Mouse (Mus musculus) frontal cortex, adult (tissue): ENCODE data around the gene Neu3.

ENCODE experiments used
- ATAC-seq: cut with Nextera tagmentation; 2 replicates; pipeline ENCODE4 v1.9.2; 2017; ENCODE audit warnings: mild to moderate bottlenecking, moderate library complexity, mixed read lengths; ENCODE audit not compliant: low TSS enrichment

Neu3 gene

GRCm38 (mm10) chr7:99828083-99828570 is at the start of gene Neu3:
TSS of gene Neu3 (minus strand) at chr7:99828417.
- peak; percentile 98 for ATAC-seq

- peak; percentile 94 for ATAC-seq
These were observed 48.1 kb upstream of the Neu3 start for GRCm38 (mm10) chr7:99876345-99876744.

GRCm38 (mm10) chr7:99875891-99876290 is 47.7 kb upstream of the Neu3 start:
- no peak for ATAC-seq

GRCm38 (mm10) chr7:99873965-99874364 is 45.7 kb upstream of the Neu3 start:
- no peak for ATAC-seq

- ATAC-seq: no peak
These were observed 41.1 kb upstream of the Neu3 start for GRCm38 (mm10) chr7:99869296-99869695.

- no peak for ATAC-seq
These were observed 37.0 kb upstream of the Neu3 start for GRCm38 (mm10) chr7:99865219-99865618.

- no peak for ATAC-seq
These were observed 36.2 kb upstream of the Neu3 start for GRCm38 (mm10) chr7:99864241-99865028.

GRCm38 (mm10) chr7:99863362-99863761 is 35.1 kb upstream of the Neu3 start, which contains the start of gene Spcs2:
TSS of gene Spcs2 (minus strand) at chr7:99863462.
- ATAC-seq: no peak

- peak; percentile 99 for ATAC-seq
These were observed 30.8 kb upstream of the Neu3 start, which contains the start of gene Xrra1 for GRCm38 (mm10) chr7:99858813-99859585. TSS of gene Xrra1 (plus strand) at chr7:99859116.

- ATAC-seq: peak; percentile 35; the same call in 1 of the 2 replicates
These were observed 30.1 kb upstream of the Neu3 start for GRCm38 (mm10) chr7:99858175-99858812.

- no peak for ATAC-seq
These were observed 28.1 kb upstream of the Neu3 start for GRCm38 (mm10) chr7:99856266-99856861.

GRCm38 (mm10) chr7:99854311-99854710 is 26.1 kb upstream of the Neu3 start:
- ATAC-seq: no peak

- no peak for ATAC-seq
These were observed 25.1 kb upstream of the Neu3 start for GRCm38 (mm10) chr7:99853350-99853749.

GRCm38 (mm10) chr7:99851618-99852017 is 23.4 kb upstream of the Neu3 start:
- no peak for ATAC-seq

GRCm38 (mm10) chr7:99851121-99851520 is 22.9 kb upstream of the Neu3 start:
- ATAC-seq: no peak

GRCm38 (mm10) chr7:99850534-99850933 is 22.3 kb upstream of the Neu3 start:
- no peak for ATAC-seq

GRCm38 (mm10) chr7:99845533-99846236 is 17.5 kb upstream of the Neu3 start:
- ATAC-seq: no peak

GRCm38 (mm10) chr7:99838241-99838640 is 10.0 kb upstream of the Neu3 start:
- no peak for ATAC-seq

GRCm38 (mm10) chr7:99837358-99838071 is 9.3 kb upstream of the Neu3 start:
- ATAC-seq: no peak

- no peak for ATAC-seq
These were observed 8.6 kb upstream of the Neu3 start for GRCm38 (mm10) chr7:99836781-99837180.
